Mouse (Mus musculus): Measurements from ENCODE around the gene Alpk3. TPM values are rescaled to one million over a fixed set of nuclear protein-coding genes. Genes with fewer than 3 reads are reported as not detected.

The Alpk3 gene
- polyA plus RNA-seq, 1 experiment from 2014 or later: 0.18 TPM

GRCm38 (mm10) chr7:81131864-81132263, 74.5 kb downstream of the Alpk3 start:
- ATAC-seq (replicated peaks; ENCODE audit: low FRiP score, low read depth): no peak
- H3K27me3 ChIP-seq (ENCODE audit: insufficient read depth, low read length): no peaks in the 10 kb centered on the region
- no peak overlapping the region for H3K4me3 ChIP-seq (replicated peaks; ENCODE audit: low read depth, low read length)
- no peaks in the 10 kb centered on the region for H3K36me3 ChIP-seq (ENCODE audit: insufficient read depth, low read length)
- peaks cover 26% of the 10 kb centered on the region for H3K4me1 ChIP-seq (replicated peaks; ENCODE audit: insufficient read depth, low read length)
- TF ChIP-seq CTCF (IDR thresholded peaks at IDR 0.05; ENCODE audit: low read depth): no peak
- H3K4me2 ChIP-seq (ENCODE audit: low read length): no peak overlapping the region
- 39% methylated on average over 7 of the region's 7 CpGs for WGBS
- H3K27ac ChIP-seq: peak overlapping the region; percentile 19; the same call in 1 of the 2 replicates
- H3K9ac ChIP-seq (ENCODE audit: low read depth, low read length): no peak overlapping the region
- no peaks in the 10 kb centered on the region; the same call in 1 of the 2 replicates for H3K9me3 ChIP-seq (replicated peaks; ENCODE audit: low read length)
- DNase-seq (ENCODE audit: low spot score): peak; percentile 36

- ATAC-seq (replicated peaks; ENCODE audit: low FRiP score, low read depth) (peak; percentile 69; the same call in 1 of the 2 replicates), DNase-seq (ENCODE audit: low spot score) (peak; percentile 86)
- Histone ChIP-seq H3K4me3 (replicated peaks; ENCODE audit: low read depth, low read length) (no peak overlapping the region), H3K9me3 (replicated peaks; ENCODE audit: low read length) (no peaks in the 10 kb centered on the region; the same call in 1 of the 2 replicates), H3K9ac (ENCODE audit: low read depth, low read length) (no peak overlapping the region), H3K27me3 (ENCODE audit: insufficient read depth, low read length) (no peaks in the 10 kb centered on the region), H3K4me1 (replicated peaks; ENCODE audit: insufficient read depth, low read length) (peaks cover 26% of the 10 kb centered on the region), H3K27ac (peak overlapping the region; percentile 31; the same call in 1 of the 2 replicates), H3K36me3 (ENCODE audit: insufficient read depth, low read length) (no peaks in the 10 kb centered on the region), H3K4me2 (ENCODE audit: low read length) (no peak overlapping the region)
- TF ChIP-seq CTCF (IDR thresholded peaks at IDR 0.05; ENCODE audit: low read depth): no peak; the same call in 1 of the 2 replicates
- 19% methylated on average over 2 of the region's 2 CpGs for WGBS
These were observed 75.5 kb downstream of the Alpk3 start for GRCm38 (mm10) chr7:81132851-81133279.

GRCm38 (mm10) chr7:81133416-81133815, 76.0 kb downstream of the Alpk3 start:
- H3K4me3 ChIP-seq (replicated peaks; ENCODE audit: low read depth, low read length): no peak overlapping the region
- 53% methylated on average over 6 of the region's 6 CpGs for whole genome bisulfite sequencing
- TF ChIP-seq CTCF (IDR thresholded peaks at IDR 0.05; ENCODE audit: low read depth): no peak
- ATAC-seq (replicated peaks; ENCODE audit: low FRiP score, low read depth) (no peak), DNase-seq (ENCODE audit: low spot score) (no peak)
- H3K9ac ChIP-seq (ENCODE audit: low read depth, low read length): no peak overlapping the region
- H3K9me3 ChIP-seq (replicated peaks; ENCODE audit: low read length): no peaks in the 10 kb centered on the region
- peaks cover 26% of the 10 kb centered on the region for H3K4me1 ChIP-seq (replicated peaks; ENCODE audit: insufficient read depth, low read length)
- H3K27ac ChIP-seq: peak overlapping the region; percentile 31; the same call in 1 of the 2 replicates
- no peaks in the 10 kb centered on the region for H3K27me3 ChIP-seq (ENCODE audit: insufficient read depth, low read length)
- no peak overlapping the region for H3K4me2 ChIP-seq (ENCODE audit: low read length)
- no peaks in the 10 kb centered on the region for H3K36me3 ChIP-seq (ENCODE audit: insufficient read depth, low read length)

- Histone ChIP-seq H3K4me3 (replicated peaks; ENCODE audit: low read depth, low read length) (no peak overlapping the region), H3K4me1 (replicated peaks; ENCODE audit: insufficient read depth, low read length) (peaks cover 26% of the 10 kb centered on the region), H3K36me3 (ENCODE audit: insufficient read depth, low read length) (no peaks in the 10 kb centered on the region), H3K27me3 (ENCODE audit: insufficient read depth, low read length) (no peaks in the 10 kb centered on the region), H3K9me3 (replicated peaks; ENCODE audit: low read length) (no peaks in the 10 kb centered on the region), H3K27ac (no peak overlapping the region), H3K9ac (ENCODE audit: low read depth, low read length) (no peak overlapping the region), H3K4me2 (ENCODE audit: low read length) (no peak overlapping the region)
- ATAC-seq (replicated peaks; ENCODE audit: low FRiP score, low read depth) (no peak), DNase-seq (ENCODE audit: low spot score) (no peak)
- 82% methylated on average over 2 of the region's 2 CpGs for WGBS
- no peak for TF ChIP-seq CTCF (IDR thresholded peaks at IDR 0.05; ENCODE audit: low read depth)
These were observed 76.5 kb downstream of the Alpk3 start for GRCm38 (mm10) chr7:81133941-81134340.

GRCm38 (mm10) chr7:81134614-81135067, 77.2 kb downstream of the Alpk3 start:
- Histone ChIP-seq H3K4me3 (replicated peaks; ENCODE audit: low read depth, low read length) (no peak overlapping the region), H3K4me2 (ENCODE audit: low read length) (peak overlapping the region; percentile 49), H3K36me3 (ENCODE audit: insufficient read depth, low read length) (no peaks in the 10 kb centered on the region), H3K9me3 (replicated peaks; ENCODE audit: low read length) (no peaks in the 10 kb centered on the region), H3K4me1 (replicated peaks; ENCODE audit: insufficient read depth, low read length) (peaks cover 26% of the 10 kb centered on the region), H3K27me3 (ENCODE audit: insufficient read depth, low read length) (no peaks in the 10 kb centered on the region), H3K27ac (peak overlapping the region; percentile 47), H3K9ac (ENCODE audit: low read depth, low read length) (0 out of 2 replicates have a peak overlapping the region, but pooled peaks have one; percentile 10)
- DNase-seq (ENCODE audit: low spot score) (peak; percentile 87), ATAC-seq (replicated peaks; ENCODE audit: low FRiP score, low read depth) (peak; percentile 67)
- peak; percentile 57 for TF ChIP-seq CTCF (IDR thresholded peaks at IDR 0.05; ENCODE audit: low read depth)
- WGBS: 13% methylated on average over 9 of the region's 9 CpGs

GRCm38 (mm10) chr7:81137292-81137691, 79.9 kb downstream of the Alpk3 start:
- peaks cover 19% of the 10 kb centered on the region for H3K4me1 ChIP-seq (replicated peaks; ENCODE audit: insufficient read depth, low read length)
- no peaks in the 10 kb centered on the region for H3K27me3 ChIP-seq (ENCODE audit: insufficient read depth, low read length)
- H3K9me3 ChIP-seq (replicated peaks; ENCODE audit: low read length): no peaks in the 10 kb centered on the region
- no peaks in the 10 kb centered on the region for H3K36me3 ChIP-seq (ENCODE audit: insufficient read depth, low read length)
- no peak overlapping the region for H3K9ac ChIP-seq (ENCODE audit: low read depth, low read length)
- H3K4me2 ChIP-seq (ENCODE audit: low read length): no peak overlapping the region
- DNase-seq (ENCODE audit: low spot score) (no peak), ATAC-seq (replicated peaks; ENCODE audit: low FRiP score, low read depth) (no peak)
- no peak overlapping the region for H3K4me3 ChIP-seq (replicated peaks; ENCODE audit: low read depth, low read length)
- TF ChIP-seq CTCF (IDR thresholded peaks at IDR 0.05; ENCODE audit: low read depth): no peak
- no peak overlapping the region for H3K27ac ChIP-seq
- 88% methylated on average over 5 of the region's 5 CpGs for whole genome bisulfite sequencing

- Histone ChIP-seq H3K4me3 (replicated peaks; ENCODE audit: low read depth, low read length) (no peak overlapping the region), H3K9me3 (replicated peaks; ENCODE audit: low read length) (no peaks in the 10 kb centered on the region), H3K27ac (no peak overlapping the region), H3K4me1 (replicated peaks; ENCODE audit: insufficient read depth, low read length) (peaks cover 13% of the 10 kb centered on the region), H3K27me3 (ENCODE audit: insufficient read depth, low read length) (no peaks in the 10 kb centered on the region), H3K36me3 (ENCODE audit: insufficient read depth, low read length) (no peaks in the 10 kb centered on the region), H3K9ac (ENCODE audit: low read depth, low read length) (no peak overlapping the region), H3K4me2 (ENCODE audit: low read length) (no peak overlapping the region)
- TF ChIP-seq CTCF (IDR thresholded peaks at IDR 0.05; ENCODE audit: low read depth): no peak
- ATAC-seq (replicated peaks; ENCODE audit: low FRiP score, low read depth): no peak
- DNase-seq (ENCODE audit: low spot score): peak; percentile 61
- 67% methylated on average over 7 of the region's 7 CpGs for WGBS
These were observed 81.7 kb downstream of the Alpk3 start for GRCm38 (mm10) chr7:81139100-81139499.

Data from kidney, postnatal 0 days (tissue).